Mouse (Mus musculus) frontal cortex, postnatal 36 days (tissue): ENCODE measurements at regions not wholly inside any gene's neighbourhood (a gene's known extent, or its start where the extent isn't known, plus 50 kb on each side); places are given as distances from the start of the nearest gene placed in this dataset.
"Not testable (repeated sequence)": the region's sequence is repeated elsewhere in the genome, so short reads cannot be mapped to it uniquely, and the experiment has no call there.

Experiments
- DNase-seq, 2 experiments: peaks; one replicate each; pipeline ENCODE4 v3.0.0; 2022; ENCODE audit warnings: low spot score in 2 of 2

GRCm38 (mm10) chr3:8310379-8311128 lies 1299.3 kb downstream of the Zfp704 start:
- DNase-seq, result no peak

GRCm38 (mm10) chr3:8307296-8307695 lies 1302.6 kb downstream of the Zfp704 start:
- DNase-seq, result no peak

- DNase-seq, result no peak
Observed at GRCm38 (mm10) chr3:8304784-8305183, 1305.1 kb downstream of the Zfp704 start.

GRCm38 (mm10) chr3:8293036-8293435 lies 1316.8 kb downstream of the Zfp704 start:
- DNase-seq, result peak; percentile 16 to 70

- no peak for DNase-seq
Observed at GRCm38 (mm10) chr3:8289558-8289957, 1320.3 kb downstream of the Zfp704 start.

GRCm38 (mm10) chr3:8288437-8288836 lies 1321.4 kb downstream of the Zfp704 start:
- no peak for DNase-seq

- no peak for DNase-seq
Observed at GRCm38 (mm10) chr3:8284655-8285428, 1325.0 kb downstream of the Zfp704 start.

- no peak for DNase-seq
Observed at GRCm38 (mm10) chr3:8282411-8282810, 1327.5 kb downstream of the Zfp704 start.

- DNase-seq, result no peak
Observed at GRCm38 (mm10) chr3:8276661-8277060, 1333.2 kb downstream of the Zfp704 start.

- DNase-seq, result no peak
Observed at GRCm38 (mm10) chr3:8270935-8271298, 1339.0 kb downstream of the Zfp704 start.

GRCm38 (mm10) chr3:8270009-8270934 lies 1339.6 kb downstream of the Zfp704 start:
- DNase-seq, result no peak

- DNase-seq, result no peak
Observed at GRCm38 (mm10) chr3:8265783-8266182, 1344.1 kb downstream of the Zfp704 start.

GRCm38 (mm10) chr3:8264366-8265033 lies 1345.4 kb downstream of the Zfp704 start:
- no peak for DNase-seq

- peak in 1 of 2 experiments; percentile 3 for DNase-seq
Observed at GRCm38 (mm10) chr3:8257293-8257692, 1352.6 kb downstream of the Zfp704 start.

GRCm38 (mm10) chr3:8252311-8252710 lies 1357.6 kb downstream of the Zfp704 start:
- no peak for DNase-seq

GRCm38 (mm10) chr3:8248911-8249310 lies 1361.0 kb downstream of the Zfp704 start:
- DNase-seq, result no peak

- DNase-seq, result peak; percentile 13 to 23
Observed at GRCm38 (mm10) chr3:8245822-8246221, 1364.1 kb downstream of the Zfp704 start.

GRCm38 (mm10) chr3:8245195-8245789 lies 1364.6 kb downstream of the Zfp704 start:
- DNase-seq, result not testable (repeated sequence)

GRCm38 (mm10) chr3:8244526-8245194 lies 1365.2 kb downstream of the Zfp704 start:
- not testable (repeated sequence) for DNase-seq

GRCm38 (mm10) chr3:8206623-8207404 lies 1403.1 kb downstream of the Zfp704 start:
- no peak for DNase-seq
